Mouse (Mus musculus): ENCODE data around the gene Exoc4. TPM values are rescaled to one million over a fixed set of nuclear protein-coding genes. Genes with fewer than 3 reads are reported as not detected.

The Exoc4 gene
- 10.9 and 11.3 TPM in 2 replicates for polyA plus RNA-seq (2015; fragmentation: Nextera tagmentation; extraction: Ambion mirVana)

DNA sequence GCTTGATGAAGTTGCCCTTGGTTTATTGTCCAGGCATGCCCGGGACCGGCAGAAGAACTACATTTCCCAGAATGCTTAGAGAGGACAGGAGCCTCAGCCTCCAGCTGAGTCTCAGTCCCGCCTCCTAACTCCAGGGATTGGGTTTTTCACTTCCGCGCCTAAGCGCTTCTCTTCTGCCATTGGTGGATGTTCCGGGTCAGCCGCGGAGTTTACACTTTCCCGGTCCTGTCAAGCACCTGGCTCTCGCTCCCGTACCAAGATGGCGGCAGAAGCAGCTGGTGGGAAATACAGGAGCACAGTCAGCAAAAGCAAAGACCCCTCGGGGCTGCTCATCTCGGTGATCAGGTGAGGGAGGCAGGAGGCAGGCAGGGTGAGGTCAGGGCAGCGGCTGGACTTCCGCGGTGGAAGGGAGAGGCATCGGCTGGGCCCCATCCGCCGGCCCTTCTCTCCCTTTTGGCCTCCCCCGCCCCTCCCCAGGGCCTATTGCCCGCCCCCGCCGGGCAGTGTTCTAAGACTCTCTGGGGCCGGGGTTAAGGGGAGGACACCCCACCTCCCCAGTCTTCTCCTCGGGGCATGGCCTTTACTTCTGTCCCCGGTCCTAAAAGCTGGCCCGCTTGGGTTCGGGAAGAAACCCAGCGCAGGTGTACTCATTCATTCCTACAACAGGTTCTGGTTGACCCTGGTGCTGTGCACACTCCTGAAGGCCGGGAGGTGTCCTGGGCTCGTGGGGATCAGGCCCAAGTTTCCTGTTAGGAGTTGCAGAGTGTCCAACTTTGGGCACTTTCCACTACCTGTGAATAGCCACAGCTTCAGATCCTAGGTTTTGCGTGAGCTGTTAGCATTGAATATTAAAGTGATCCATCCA is at the start of gene Exoc4:
TSS of gene Exoc4 (plus strand) at position 192 of the 865 bp plus-strand sequence.
- peak; percentile 100 for ATAC-seq (ENCODE audit: low read depth)
- H3K4me1 ChIP-seq (ENCODE audit: control insufficient read depth, low read depth, low read length): no peaks in the 10 kb centered on the region; the same call in 1 of the 2 replicates
- H3K27me3 ChIP-seq (ENCODE audit: control insufficient read depth, insufficient read depth, low read depth, low read length): no peaks in the 10 kb centered on the region
- peak within 1 kb of the TSS; percentile 45; the same call in 1 of the 2 replicates for H3K27ac ChIP-seq (ENCODE audit: low read length)
- H3K4me2 ChIP-seq (ENCODE audit: low read depth, low read length): peak within 1 kb of the TSS; percentile 78
- WGBS (ENCODE audit: insufficient replicate concordance): 1% methylated on average over 34 of the region's 34 CpGs
- peak within 1 kb of the TSS; percentile 81 for H3K9ac ChIP-seq (ENCODE audit: low read depth, low read length)
- peak within 1 kb of the TSS; percentile 74 for H3K4me3 ChIP-seq (ENCODE audit: low read depth, low read length)
- no peaks in the 10 kb centered on the region for H3K36me3 ChIP-seq (ENCODE audit: control insufficient read depth, insufficient read depth)
- H3K9me3 ChIP-seq (replicated peaks; ENCODE audit: control insufficient read depth, low read length): no peaks in the 10 kb centered on the region

DNA sequence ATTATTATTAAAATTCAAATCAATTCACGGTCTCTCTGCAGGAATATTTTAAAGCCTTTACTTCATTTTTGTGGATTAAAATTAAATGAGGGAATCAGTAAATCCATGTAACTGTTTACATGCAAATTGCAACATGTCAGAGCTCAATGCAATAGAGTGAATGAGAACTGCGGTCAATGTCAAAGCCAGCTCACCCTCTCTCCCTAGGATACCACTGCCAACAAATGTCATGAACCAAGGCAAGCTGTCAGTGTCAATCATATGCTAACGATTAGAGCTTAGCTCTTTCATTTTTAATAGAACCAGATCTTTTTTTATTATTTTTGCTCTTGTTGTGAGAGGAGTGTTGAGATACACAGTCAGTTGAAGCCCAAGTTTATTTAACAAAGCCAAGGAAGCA is 30.1 kb upstream of the Exoc4 start:
- Histone ChIP-seq H3K4me3 (ENCODE audit: low read depth, low read length) (no peak overlapping the region), H3K36me3 (ENCODE audit: control insufficient read depth, insufficient read depth) (no peaks in the 10 kb centered on the region), H3K27me3 (ENCODE audit: control insufficient read depth, insufficient read depth, low read depth, low read length) (no peaks in the 10 kb centered on the region), H3K4me1 (ENCODE audit: control insufficient read depth, low read depth, low read length) (no peaks in the 10 kb centered on the region), H3K4me2 (ENCODE audit: low read depth, low read length) (no peak overlapping the region), H3K9ac (ENCODE audit: low read depth, low read length) (no peak overlapping the region), H3K9me3 (replicated peaks; ENCODE audit: control insufficient read depth, low read length) (no peaks in the 10 kb centered on the region), H3K27ac (ENCODE audit: low read length) (no peak overlapping the region)
- no peak for ATAC-seq (ENCODE audit: low read depth)
- WGBS (ENCODE audit: insufficient replicate concordance): 63% methylated on average over 3 of the region's 3 CpGs

DNA sequence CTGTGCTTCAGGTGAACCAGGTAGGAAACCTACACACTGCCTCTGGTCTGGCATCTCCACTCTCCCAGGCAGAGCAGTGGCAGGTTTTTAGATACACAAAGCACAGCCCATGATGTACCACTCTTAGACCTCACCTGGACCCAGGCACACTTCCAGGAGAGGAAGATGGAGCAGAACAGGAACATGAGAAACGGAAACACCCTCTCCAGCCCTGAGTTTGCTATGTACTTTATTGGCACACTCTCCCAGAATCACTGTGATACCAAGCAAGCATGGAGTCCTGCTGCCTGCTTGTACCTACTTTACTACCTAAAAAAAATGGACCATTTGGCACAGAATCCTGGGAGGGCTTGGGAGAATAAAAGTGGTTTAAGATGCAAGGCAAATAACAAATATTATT is 22.2 kb upstream of the Exoc4 start:
- Histone ChIP-seq H3K27ac (ENCODE audit: low read length) (no peak overlapping the region), H3K9ac (ENCODE audit: low read depth, low read length) (no peak overlapping the region), H3K9me3 (replicated peaks; ENCODE audit: control insufficient read depth, low read length) (no peaks in the 10 kb centered on the region), H3K36me3 (ENCODE audit: control insufficient read depth, insufficient read depth) (no peaks in the 10 kb centered on the region), H3K27me3 (ENCODE audit: control insufficient read depth, insufficient read depth, low read depth, low read length) (no peaks in the 10 kb centered on the region), H3K4me2 (ENCODE audit: low read depth, low read length) (no peak overlapping the region), H3K4me1 (ENCODE audit: control insufficient read depth, low read depth, low read length) (no peaks in the 10 kb centered on the region), H3K4me3 (ENCODE audit: low read depth, low read length) (no peak overlapping the region)
- 76% methylated on average over 1 of the region's 1 CpGs for WGBS (ENCODE audit: insufficient replicate concordance)
- no peak for ATAC-seq (ENCODE audit: low read depth)

GRCm38 (mm10) chr6:33227371-33227770 is 21.5 kb upstream of the Exoc4 start:
- no peaks in the 10 kb centered on the region for H3K27me3 ChIP-seq (ENCODE audit: control insufficient read depth, insufficient read depth, low read depth, low read length)
- H3K27ac ChIP-seq (ENCODE audit: low read length): no peak overlapping the region
- H3K9ac ChIP-seq (ENCODE audit: low read depth, low read length): no peak overlapping the region
- H3K4me2 ChIP-seq (ENCODE audit: low read depth, low read length): no peak overlapping the region
- H3K36me3 ChIP-seq (ENCODE audit: control insufficient read depth, insufficient read depth): no peaks in the 10 kb centered on the region
- ATAC-seq (ENCODE audit: low read depth): no peak
- H3K9me3 ChIP-seq (replicated peaks; ENCODE audit: control insufficient read depth, low read length): no peaks in the 10 kb centered on the region
- 52% methylated on average over 8 of the region's 8 CpGs for WGBS (ENCODE audit: insufficient replicate concordance)
- no peak overlapping the region for H3K4me3 ChIP-seq (ENCODE audit: low read depth, low read length)
- H3K4me1 ChIP-seq (ENCODE audit: control insufficient read depth, low read depth, low read length): no peaks in the 10 kb centered on the region

- H3K27ac ChIP-seq (ENCODE audit: low read length): no peak overlapping the region
- no peak overlapping the region for H3K4me2 ChIP-seq (ENCODE audit: low read depth, low read length)
- no peaks in the 10 kb centered on the region for H3K9me3 ChIP-seq (replicated peaks; ENCODE audit: control insufficient read depth, low read length)
- no peaks in the 10 kb centered on the region for H3K4me1 ChIP-seq (ENCODE audit: control insufficient read depth, low read depth, low read length)
- no peaks in the 10 kb centered on the region for H3K36me3 ChIP-seq (ENCODE audit: control insufficient read depth, insufficient read depth)
- H3K4me3 ChIP-seq (ENCODE audit: low read depth, low read length): no peak overlapping the region
- no peaks in the 10 kb centered on the region for H3K27me3 ChIP-seq (ENCODE audit: control insufficient read depth, insufficient read depth, low read depth, low read length)
- H3K9ac ChIP-seq (ENCODE audit: low read depth, low read length): no peak overlapping the region
- no peak for ATAC-seq (ENCODE audit: low read depth)
Observed at GRCm38 (mm10) chr6:33241250-33241649, 7.6 kb upstream of the Exoc4 start.

- Histone ChIP-seq H3K36me3 (ENCODE audit: control insufficient read depth, insufficient read depth) (no peaks in the 10 kb centered on the region), H3K4me2 (ENCODE audit: low read depth, low read length) (no peak overlapping the region), H3K4me1 (ENCODE audit: control insufficient read depth, low read depth, low read length) (no peaks in the 10 kb centered on the region), H3K4me3 (ENCODE audit: low read depth, low read length) (no peak overlapping the region), H3K27ac (ENCODE audit: low read length) (no peak overlapping the region), H3K9me3 (replicated peaks; ENCODE audit: control insufficient read depth, low read length) (no peaks in the 10 kb centered on the region), H3K9ac (ENCODE audit: low read depth, low read length) (no peak overlapping the region), H3K27me3 (ENCODE audit: control insufficient read depth, insufficient read depth, low read depth, low read length) (no peaks in the 10 kb centered on the region)
- 50% methylated on average over 3 of the region's 3 CpGs for WGBS (ENCODE audit: insufficient replicate concordance)
- no peak for ATAC-seq (ENCODE audit: low read depth)
Observed at GRCm38 (mm10) chr6:33244546-33244945, 4.3 kb upstream of the Exoc4 start.

- no peaks in the 10 kb centered on the region; the same call in 1 of the 2 replicates for H3K4me1 ChIP-seq (ENCODE audit: control insufficient read depth, low read depth, low read length)
- H3K4me3 ChIP-seq (ENCODE audit: low read depth, low read length): no peak overlapping the region
- 69% methylated on average over 5 of the region's 5 CpGs for WGBS (ENCODE audit: insufficient replicate concordance)
- H3K9ac ChIP-seq (ENCODE audit: low read depth, low read length): no peak overlapping the region
- no peak for ATAC-seq (ENCODE audit: low read depth)
- no peak overlapping the region for H3K4me2 ChIP-seq (ENCODE audit: low read depth, low read length)
- H3K27ac ChIP-seq (ENCODE audit: low read length): no peak overlapping the region
- H3K9me3 ChIP-seq (replicated peaks; ENCODE audit: control insufficient read depth, low read length): no peaks in the 10 kb centered on the region
- H3K27me3 ChIP-seq (ENCODE audit: control insufficient read depth, insufficient read depth, low read depth, low read length): no peaks in the 10 kb centered on the region
- H3K36me3 ChIP-seq (ENCODE audit: control insufficient read depth, insufficient read depth): no peaks in the 10 kb centered on the region
Observed at GRCm38 (mm10) chr6:33247146-33247545, 1.7 kb upstream of the Exoc4 start.

DNA sequence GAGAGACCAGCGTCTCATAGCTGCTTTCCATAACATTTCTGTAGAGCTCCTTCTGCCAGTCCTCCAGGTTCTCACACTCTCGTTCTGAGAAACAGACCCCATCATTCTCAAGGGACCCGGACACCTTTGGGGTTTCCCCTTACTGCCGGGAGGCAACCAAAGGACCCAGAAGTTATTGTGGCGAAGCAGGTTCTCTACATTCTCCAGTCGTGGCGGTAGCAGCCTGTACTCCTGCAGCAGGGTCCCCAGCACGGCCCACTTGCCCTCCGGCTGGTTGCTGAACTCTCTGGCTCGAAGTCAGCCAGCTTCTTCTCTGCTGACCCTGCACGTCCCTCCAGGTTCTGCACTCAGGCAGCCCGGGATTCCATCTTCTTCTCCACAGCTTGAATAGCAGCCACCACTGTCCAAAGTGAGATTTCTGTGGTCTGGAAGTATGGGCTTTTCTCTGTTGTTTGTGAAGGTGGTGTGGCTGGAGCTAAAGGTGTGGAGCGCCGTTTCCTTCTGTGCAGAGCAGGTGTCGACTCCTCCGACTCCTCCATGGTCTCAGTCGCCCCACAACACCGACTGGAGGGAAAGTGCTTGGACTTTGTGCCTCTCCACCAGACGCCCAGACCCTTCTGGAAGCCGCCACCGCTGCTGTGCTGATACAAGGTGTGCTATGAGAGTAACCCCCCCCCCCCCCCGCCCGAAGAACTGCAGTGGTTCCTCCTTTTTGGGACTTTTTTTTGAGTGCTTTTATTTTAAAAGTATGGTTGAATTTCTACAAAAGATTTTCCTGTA is 1.1 kb upstream of the Exoc4 start:
- Histone ChIP-seq H3K4me3 (ENCODE audit: low read depth, low read length) (no peak overlapping the region), H3K4me2 (ENCODE audit: low read depth, low read length) (no peak overlapping the region), H3K4me1 (ENCODE audit: control insufficient read depth, low read depth, low read length) (no peaks in the 10 kb centered on the region; the same call in 1 of the 2 replicates), H3K36me3 (ENCODE audit: control insufficient read depth, insufficient read depth) (no peaks in the 10 kb centered on the region), H3K27me3 (ENCODE audit: control insufficient read depth, insufficient read depth, low read depth, low read length) (no peaks in the 10 kb centered on the region), H3K9me3 (replicated peaks; ENCODE audit: control insufficient read depth, low read length) (no peaks in the 10 kb centered on the region), H3K27ac (ENCODE audit: low read length) (no peak overlapping the region), H3K9ac (ENCODE audit: low read depth, low read length) (no peak overlapping the region)
- ATAC-seq (ENCODE audit: low read depth): no peak
- 74% methylated on average over 23 of the region's 23 CpGs for WGBS (ENCODE audit: insufficient replicate concordance)

DNA sequence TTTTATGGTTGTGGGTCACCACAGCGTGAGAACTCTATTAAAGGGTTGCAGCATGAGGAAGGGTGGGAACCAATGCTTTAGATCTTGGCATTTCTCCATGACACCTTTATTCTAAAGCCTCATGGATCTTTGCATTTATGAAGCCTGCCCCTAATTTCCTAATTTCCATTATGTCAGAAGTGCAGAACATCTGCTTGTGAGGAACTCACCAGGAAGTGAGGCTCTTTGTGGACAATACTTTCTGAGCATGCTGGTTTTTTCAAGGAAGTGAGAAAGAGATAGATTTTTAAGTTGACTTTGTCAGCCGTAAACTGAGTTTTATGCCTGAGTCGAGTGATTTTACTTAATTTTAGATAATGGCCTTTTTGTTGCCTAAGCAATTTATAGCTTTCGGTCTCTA is 7.8 kb downstream of the Exoc4 start:
- Histone ChIP-seq H3K36me3 (ENCODE audit: control insufficient read depth, insufficient read depth) (no peaks in the 10 kb centered on the region), H3K4me2 (ENCODE audit: low read depth, low read length) (no peak overlapping the region), H3K9me3 (replicated peaks; ENCODE audit: control insufficient read depth, low read length) (no peaks in the 10 kb centered on the region), H3K9ac (ENCODE audit: low read depth, low read length) (no peak overlapping the region), H3K4me3 (ENCODE audit: low read depth, low read length) (no peak overlapping the region), H3K27ac (ENCODE audit: low read length) (no peak overlapping the region), H3K27me3 (ENCODE audit: control insufficient read depth, insufficient read depth, low read depth, low read length) (no peaks in the 10 kb centered on the region), H3K4me1 (ENCODE audit: control insufficient read depth, low read depth, low read length) (peaks cover 4% of the 10 kb centered on the region; the same call in 1 of the 2 replicates)
- 74% methylated on average over 4 of the region's 4 CpGs for WGBS (ENCODE audit: insufficient replicate concordance)
- no peak for ATAC-seq (ENCODE audit: low read depth)

Data from liver, embryonic 16.5 days (tissue).